In the genomic region with DNA sequence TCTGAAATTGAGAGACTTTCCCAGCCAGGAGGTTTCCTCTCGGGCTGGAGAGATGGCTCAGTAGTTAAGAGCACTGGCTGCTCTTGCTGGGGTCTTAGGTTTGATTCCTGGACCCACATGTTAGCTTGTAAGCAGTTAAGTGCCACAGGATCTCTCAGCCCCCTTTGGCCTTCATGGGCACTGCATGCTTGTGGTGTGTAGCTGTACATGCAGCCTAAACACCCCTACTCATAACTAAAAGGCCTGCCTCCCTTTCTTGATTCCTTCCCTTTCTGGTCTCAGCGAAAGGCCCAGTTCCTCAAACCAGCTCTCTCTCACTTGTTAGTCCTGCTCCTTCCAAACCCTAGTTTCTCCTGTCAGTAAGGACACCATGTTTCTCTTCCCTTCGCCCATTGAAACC, we compare ENCODE assay signal across 2 mouse cellular contexts.
TF ChIP-seq lines count a peak whose summit lies in the region.

No protein-coding gene starts in this region.

TF ChIP-seq in CH12.LX, 34 proteins besides CTCF, POLR2A, EP300 and RAD21:
- TF ChIP-seq ZMIZ1 (IDR thresholded peaks at IDR 0.05; ENCODE audit: low read depth, low read length) = no peak
- no peak for TF ChIP-seq PAX5 (IDR thresholded peaks at IDR 0.05; ENCODE audit: low read length)
- no peak for TF ChIP-seq MAFK (IDR thresholded peaks at IDR 0.05; ENCODE audit: insufficient replicate concordance, low read length)
- no peak for TF ChIP-seq KAT2A (IDR thresholded peaks at IDR 0.05; ENCODE audit: insufficient replicate concordance, low read length)
- TF ChIP-seq POLR2AphosphoS2 (IDR thresholded peaks at IDR 0.05; ENCODE audit: low read depth, low read length) = no peak
- no peak for TF ChIP-seq SIN3A (IDR thresholded peaks at IDR 0.05; ENCODE audit: low read length)
- no peak for TF ChIP-seq IRF4 (IDR thresholded peaks at IDR 0.05; ENCODE audit: low read depth, low read length)

TF ChIP-seq in MEL, 35 proteins besides CTCF, POLR2A, EP300 and RAD21:
- TF ChIP-seq E2F4 (IDR thresholded peaks at IDR 0.05; ENCODE audit: borderline replicate concordance, low read depth, low read length) (no peak), ZMIZ1 (IDR thresholded peaks at IDR 0.05; ENCODE audit: low read depth, low read length) (no peak), KAT2A (conservative IDR thresholded peaks at IDR 0.05; ENCODE audit: low read depth, low read length) (no peak), GABPA (IDR thresholded peaks at IDR 0.05; ENCODE audit: low read depth, low read length) (no peak), TAL1 (IDR thresholded peaks at IDR 0.05; ENCODE audit: low read length) (no peak), UBTF (IDR thresholded peaks at IDR 0.05; ENCODE audit: borderline replicate concordance, insufficient read depth, low read depth, low read length) (no peak), ETS1 (IDR thresholded peaks at IDR 0.05; ENCODE audit: low read depth, low read length) (no peak), ZKSCAN1 (IDR thresholded peaks at IDR 0.05; ENCODE audit: low read depth, low read length) (no peak), GATA1 (IDR thresholded peaks at IDR 0.05; ENCODE audit: low read depth, low read length) (no peak), CHD2 (IDR thresholded peaks at IDR 0.05; ENCODE audit: low read length) (no peak), ZNF384 (IDR thresholded peaks at IDR 0.05; ENCODE audit: low read depth, low read length) (no peak), JUND (IDR thresholded peaks at IDR 0.05; ENCODE audit: low read depth, low read length) (no peak), NRF1 (IDR thresholded peaks at IDR 0.05; ENCODE audit: insufficient read depth, low read depth, low read length, poor library complexity, severe bottlenecking) (no peak), ELF1 (IDR thresholded peaks at IDR 0.05; ENCODE audit: low read depth, low read length) (no peak), ZC3H11A (IDR thresholded peaks at IDR 0.05; ENCODE audit: low read depth, low read length) (no peak), NELFE (IDR thresholded peaks at IDR 0.05; ENCODE audit: low read depth, low read length) (no peak), MYB (IDR thresholded peaks at IDR 0.05; ENCODE audit: low read depth, low read length) (no peak), BHLHE40 (IDR thresholded peaks at IDR 0.05; ENCODE audit: borderline replicate concordance, low read depth, low read length) (no peak)
